Mouse (Mus musculus) thymus, adult 2 months (tissue): ENCODE data around the gene March11. TPM values are rescaled to one million over a fixed set of nuclear protein-coding genes. Genes with fewer than 3 reads are reported as not detected.

ENCODE experiments used
- DNase-seq: peaks from one replicate; pipeline ENCODE4 v3.0.0; 2021
- H3K27ac ChIP-seq: fragments of 200-500 bp; 2 replicates; pipeline ENCODE4 v1.5.1; 2012; ENCODE audit warnings: low read length, control low read depth; ENCODE audit not compliant: control insufficient read depth, insufficient read depth
- H3K27me3 ChIP-seq: fragments of 200-500 bp; 2 replicates; pipeline ENCODE4 v1.6.1; 2012; ENCODE audit warnings: mild to moderate bottlenecking, low read length, moderate library complexity, mixed read lengths; ENCODE audit not compliant: control insufficient read depth, insufficient read depth
- H3K36me3 ChIP-seq: fragments of 200-500 bp; 2 replicates; pipeline ENCODE4 v1.6.1; 2012; ENCODE audit warnings: mild to moderate bottlenecking, low read length, moderate library complexity; ENCODE audit not compliant: control insufficient read depth, insufficient read depth
- H3K4me1 ChIP-seq: fragments of 200-500 bp; replicated peaks from 2 replicates; pipeline ENCODE4 v1.6.1; 2012; ENCODE audit warnings: low read length; ENCODE audit not compliant: control insufficient read depth, insufficient read depth
- H3K4me3 ChIP-seq: fragments of 200-500 bp; 2 replicates; pipeline ENCODE4 v1.5.1; 2012; ENCODE audit warnings: mild to moderate bottlenecking, low read length, control low read depth, moderate library complexity; ENCODE audit not compliant: control insufficient read depth, insufficient read depth
- CTCF ChIP-seq: fragments of 200-500 bp; IDR thresholded peaks from 2 replicates; pipeline ENCODE4 v1.5.1; 2012; ENCODE audit warnings: mild to moderate bottlenecking, control low read depth, low read length, moderate library complexity, borderline replicate concordance; ENCODE audit not compliant: control insufficient read depth, poor library complexity, insufficient read depth; ENCODE audit errors: extremely low read depth
- POLR2A ChIP-seq: fragments of 200-500 bp; IDR thresholded peaks from 2 replicates; pipeline ENCODE4 v1.6.1; 2012; ENCODE audit warnings: mild to moderate bottlenecking, low read length, control low read depth, moderate library complexity; ENCODE audit not compliant: control insufficient read depth, poor library complexity, insufficient read depth; ENCODE audit errors: extremely low read depth
- WGBS: fragments of 180-500 bp; shearing (Covaris S2); methylation state at CpG from one replicate; pipeline ENCODE4 v1.1.7; 2018; 5-methylcytosine and 5-hydroxymethylcytosine counted together
- polyA plus RNA-seq: library from polyadenylated mRNA; depleted of rRNA; stranded (reverse); fragments of >200 nt; gene quantifications from 2 replicates; pipeline ENCODE4 v1.2.3, GENCODE M21; 2012

Gene March11
- polyA plus RNA-seq, 1 experiment: 0.23 TPM

- no peak overlapping the region for H3K4me3 ChIP-seq
- WGBS: 77% methylated on average over 2 of the region's 2 CpGs
- no peaks in the 10 kb centered on the region for H3K36me3 ChIP-seq
- no peak for TF ChIP-seq POLR2A
- no peak for TF ChIP-seq CTCF
- DNase-seq: no peak
- H3K4me1 ChIP-seq: no peaks in the 10 kb centered on the region
- no peak overlapping the region for H3K27ac ChIP-seq
- no peaks in the 10 kb centered on the region for H3K27me3 ChIP-seq
Measured at GRCm38 (mm10) chr15:26432676-26433075, 123.8 kb downstream of the March11 start.

- WGBS: 91% methylated on average over 7 of the region's 7 CpGs
- Histone ChIP-seq H3K4me3 (no peak overlapping the region), H3K4me1 (no peaks in the 10 kb centered on the region), H3K36me3 (no peaks in the 10 kb centered on the region), H3K27me3 (no peaks in the 10 kb centered on the region), H3K27ac (no peak overlapping the region)
- DNase-seq: no peak
- no peak for TF ChIP-seq POLR2A
- TF ChIP-seq CTCF: no peak
Measured at GRCm38 (mm10) chr15:26435725-26436124, 126.9 kb downstream of the March11 start.

- no peak for TF ChIP-seq CTCF
- no peaks in the 10 kb centered on the region for H3K36me3 ChIP-seq
- no peak overlapping the region for H3K4me3 ChIP-seq
- no peak overlapping the region for H3K27ac ChIP-seq
- no peaks in the 10 kb centered on the region for H3K4me1 ChIP-seq
- no peak for DNase-seq
- H3K27me3 ChIP-seq: no peaks in the 10 kb centered on the region
- 61% methylated on average over 2 of the region's 2 CpGs for WGBS
Measured at GRCm38 (mm10) chr15:26437113-26437512, 128.3 kb downstream of the March11 start.
